Mouse (Mus musculus) lung, embryonic 14.5 days (tissue): ENCODE data around the gene Zmiz2. TPM values are rescaled to one million over a fixed set of nuclear protein-coding genes. Genes with fewer than 3 reads are reported as not detected.
"Not testable (repeated sequence)": the region's sequence is repeated elsewhere in the genome, so short reads cannot be mapped to it uniquely, and the experiment has no call there.

Experiments
- ATAC-seq: fragments of 200-750 bp; cut with Nextera tagmentation; 2 replicates; pipeline ENCODE4 v1.8.0; 2017; ENCODE audit warnings: mild to moderate bottlenecking, moderate TSS enrichment, moderate library complexity; ENCODE audit not compliant: insufficient read depth
- DNase-seq: peaks from one replicate; pipeline ENCODE4 v3.0.0-alpha.2; 2015
- H3K27ac ChIP-seq: fragments of 300-500 bp; sonication (generic); 2 replicates; pipeline ENCODE4 v1.5.1; 2014; ENCODE audit warnings: low read depth, mild to moderate bottlenecking, moderate library complexity
- H3K27me3 ChIP-seq: fragments of 300-500 bp; sonication (generic); 2 replicates; pipeline ENCODE4 v1.6.1; 2014; ENCODE audit warnings: low read length, control low read depth; ENCODE audit not compliant: insufficient read depth
- H3K36me3 ChIP-seq: fragments of 300-500 bp; sonication (generic); 2 replicates; pipeline ENCODE4 v1.6.1; 2014; ENCODE audit warnings: control low read depth; ENCODE audit not compliant: insufficient read depth
- H3K4me1 ChIP-seq: fragments of 300-500 bp; sonication (generic); 2 replicates; pipeline ENCODE4 v1.6.1; 2014; ENCODE audit warnings: antibody characterized with exemption, control low read depth; ENCODE audit not compliant: insufficient read depth
- H3K4me2 ChIP-seq: fragments of 300-500 bp; sonication (generic); 2 replicates; pipeline ENCODE4 v1.6.1; 2014; ENCODE audit warnings: mild to moderate bottlenecking
- H3K4me3 ChIP-seq: fragments of 300-500 bp; sonication (generic); 2 replicates; pipeline ENCODE4 v1.5.1; 2014; ENCODE audit warnings: low read depth, low read length
- H3K9ac ChIP-seq: fragments of 300-500 bp; sonication (generic); 2 replicates; pipeline ENCODE4 v1.6.1; 2014
- H3K9me3 ChIP-seq: fragments of 300-500 bp; sonication (generic); 2 replicates; pipeline ENCODE4 v1.6.1; 2016; ENCODE audit warnings: low read depth, low read length, control low read depth
- CTCF ChIP-seq: IDR thresholded peaks from 2 replicates; pipeline ENCODE4 v1.5.1; 2016; ENCODE audit warnings: antibody characterized with exemption, low read depth
- WGBS: fragments of 180-500 bp; shearing (Covaris S2); extraction: QIAGEN DNeasy Blood & Tissue Kit; methylation state at CpG from one replicate; pipeline ENCODE4 v1.1.7; 2014; 5-methylcytosine and 5-hydroxymethylcytosine counted together
- polyA plus RNA-seq: library from polyadenylated mRNA; unstranded; fragments of >200 nt; fragmentation: Nextera tagmentation; extraction: Ambion mirVana; gene quantifications from 2 replicates; pipeline ENCODE4 v1.2.1, GENCODE M21; 2014

Gene Zmiz2
- polyA plus RNA-seq, 1 experiment from 2014 or later = 12.9 TPM

DNA sequence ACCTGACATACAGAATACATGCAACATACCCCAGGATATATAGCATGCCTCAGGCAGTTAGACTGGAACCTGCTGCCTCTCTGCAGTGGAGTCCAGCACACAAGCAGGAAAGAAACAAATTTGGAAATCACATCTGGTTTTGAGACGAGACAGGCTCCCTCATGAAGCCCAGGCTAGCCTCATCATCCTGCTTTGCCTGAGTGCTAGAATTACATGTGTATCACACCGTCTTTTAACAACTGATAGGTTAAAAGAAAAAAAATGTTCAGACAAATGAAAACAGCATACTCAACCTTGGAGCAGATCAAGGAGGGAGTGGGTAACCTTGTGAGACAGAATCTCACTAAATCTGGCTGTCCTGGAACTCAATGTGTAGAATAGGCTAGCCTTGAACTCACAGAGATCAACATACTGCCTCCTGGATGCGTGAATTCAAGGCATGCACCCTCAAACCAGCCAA is 18.3 kb downstream of the Zmiz2 start:
- Histone ChIP-seq H3K4me3 (no peak overlapping the region), H3K27ac (no peak overlapping the region), H3K9ac (no peak overlapping the region), H3K27me3 (no peaks in the 10 kb centered on the region), H3K36me3 (peaks cover 39% of the 10 kb centered on the region), H3K4me1 (peaks cover 9% of the 10 kb centered on the region), H3K4me2 (no peak overlapping the region), H3K9me3 (no peaks in the 10 kb centered on the region)
- 77% methylated on average over 3 of the region's 3 CpGs for WGBS
- ATAC-seq (no peak), DNase-seq (no peak)
- TF ChIP-seq CTCF = no peak

GRCm38 (mm10) chr11:6410050-6410602 is 21.3 kb downstream of the Zmiz2 start:
- H3K36me3 ChIP-seq = peaks cover 10% of the 10 kb centered on the region
- no peak overlapping the region for H3K27ac ChIP-seq
- no peak overlapping the region for H3K4me2 ChIP-seq
- H3K9me3 ChIP-seq = no peaks in the 10 kb centered on the region
- H3K4me1 ChIP-seq = peaks cover 9% of the 10 kb centered on the region; the same call in 1 of the 2 replicates
- ATAC-seq (no peak), DNase-seq (no peak)
- no peak overlapping the region for H3K9ac ChIP-seq
- H3K27me3 ChIP-seq = no peaks in the 10 kb centered on the region
- WGBS = 43% methylated on average over 5 of the region's 5 CpGs
- no peak overlapping the region for H3K4me3 ChIP-seq
- no peak for TF ChIP-seq CTCF

- 83% methylated on average over 5 of the region's 5 CpGs for WGBS
- H3K27ac ChIP-seq, H3K9ac ChIP-seq, H3K4me1 ChIP-seq, DNase-seq, ATAC-seq, H3K4me2 ChIP-seq, H3K27me3 ChIP-seq, H3K4me3 ChIP-seq, H3K36me3 ChIP-seq, H3K9me3 ChIP-seq: not testable (repeated sequence)
Measured at GRCm38 (mm10) chr11:6410755-6411154, 21.9 kb downstream of the Zmiz2 start.

DNA sequence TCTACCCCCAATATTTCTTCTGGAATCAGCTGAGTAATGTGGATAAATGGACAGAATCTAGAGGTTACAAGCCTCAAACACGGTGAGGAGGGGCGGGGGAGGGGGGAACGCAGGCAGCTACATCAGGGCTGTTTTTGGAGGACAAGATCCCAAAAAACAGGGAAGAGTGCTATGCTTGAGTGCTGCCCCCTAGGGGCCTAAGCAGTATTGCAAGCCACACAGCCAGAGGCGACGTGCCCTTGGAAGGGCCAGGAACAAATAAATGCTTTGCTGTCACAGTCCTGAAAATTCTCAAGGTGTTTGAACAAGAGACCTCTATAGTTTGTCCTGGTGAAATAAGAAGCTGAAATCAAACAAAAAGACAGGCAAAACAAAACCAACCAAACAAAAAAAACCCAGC is 22.8 kb downstream of the Zmiz2 start:
- no peaks in the 10 kb centered on the region for H3K36me3 ChIP-seq
- H3K4me3 ChIP-seq = no peak overlapping the region
- ATAC-seq = no peak
- 5% methylated on average over 5 of the region's 5 CpGs for WGBS
- H3K9ac ChIP-seq = no peak overlapping the region
- H3K4me1 ChIP-seq = no peaks in the 10 kb centered on the region
- no peak overlapping the region for H3K4me2 ChIP-seq
- peak; percentile 89 for DNase-seq
- TF ChIP-seq CTCF = peak; percentile 87
- H3K27ac ChIP-seq = no peak overlapping the region
- no peaks in the 10 kb centered on the region for H3K27me3 ChIP-seq
- no peaks in the 10 kb centered on the region for H3K9me3 ChIP-seq

DNA sequence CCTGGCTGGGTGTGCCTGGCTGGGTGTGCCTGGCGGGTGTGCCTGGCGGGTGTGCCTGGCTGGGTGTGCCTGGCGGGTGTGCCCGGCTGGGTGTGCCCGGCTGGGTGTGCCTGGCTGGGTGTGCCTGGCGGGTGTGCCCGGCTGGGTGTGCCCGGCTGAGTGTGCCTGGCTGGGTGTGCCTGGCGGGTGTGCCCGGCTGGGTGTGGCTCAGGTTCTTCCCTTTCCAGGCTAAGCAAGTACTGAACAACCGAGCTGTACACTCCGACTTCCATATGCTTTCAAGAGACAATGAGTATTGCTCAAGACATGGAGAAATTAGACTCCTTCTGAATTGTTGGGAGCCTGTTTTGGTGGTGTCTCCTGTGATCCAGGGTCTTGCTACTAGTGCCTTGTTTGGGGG is 24.4 kb downstream of the Zmiz2 start:
- Histone ChIP-seq H3K9me3 (no peaks in the 10 kb centered on the region), H3K27me3 (no peaks in the 10 kb centered on the region), H3K4me3 (no peak overlapping the region), H3K36me3 (peaks cover 10% of the 10 kb centered on the region), H3K9ac (no peak overlapping the region), H3K4me2 (no peak overlapping the region), H3K4me1 (no peaks in the 10 kb centered on the region), H3K27ac (no peak overlapping the region)
- TF ChIP-seq CTCF = no peak
- no peak for DNase-seq
- WGBS = 93% methylated on average over 8 of the region's 12 CpGs
- no peak for ATAC-seq

- peak; percentile 72 for DNase-seq
- Histone ChIP-seq H3K9ac (peak within 1 kb of the TSS; percentile 99), H3K36me3 (peaks cover 25% of the 10 kb centered on the region), H3K4me2 (peak within 1 kb of the TSS; percentile 94), H3K27me3 (no peaks in the 10 kb centered on the region), H3K9me3 (no peaks in the 10 kb centered on the region), H3K4me1 (no peaks in the 10 kb centered on the region), H3K27ac (peak within 1 kb of the TSS; percentile 99), H3K4me3 (peak within 1 kb of the TSS; percentile 95)
- TF ChIP-seq CTCF = no peak
- WGBS = 3% methylated on average over 21 of the region's 21 CpGs
- ATAC-seq = peak; percentile 66
Measured at GRCm38 (mm10) chr11:6414751-6415550, 26.1 kb downstream of the Zmiz2 start, which contains the start of gene Ppia. TSS of gene Ppia (plus strand) at chr11:6415443.
